Mouse (Mus musculus) bone marrow, adult 2 months (tissue): Measurements from ENCODE around the gene Vps54.

Experiments used
- CTCF ChIP-seq: fragments of 200-500 bp; IDR thresholded peaks from 2 replicates; pipeline ENCODE4 v1.5.1; 2011; ENCODE audit warnings: low read length, control low read depth; ENCODE audit not compliant: control insufficient read depth, insufficient read depth
- POLR2A ChIP-seq: fragments of 200-500 bp; IDR thresholded peaks from 2 replicates; pipeline ENCODE4 v1.6.1; 2011; ENCODE audit warnings: low read depth, mild to moderate bottlenecking, control low read depth, low read length, borderline replicate concordance; ENCODE audit not compliant: control insufficient read depth

DNA sequence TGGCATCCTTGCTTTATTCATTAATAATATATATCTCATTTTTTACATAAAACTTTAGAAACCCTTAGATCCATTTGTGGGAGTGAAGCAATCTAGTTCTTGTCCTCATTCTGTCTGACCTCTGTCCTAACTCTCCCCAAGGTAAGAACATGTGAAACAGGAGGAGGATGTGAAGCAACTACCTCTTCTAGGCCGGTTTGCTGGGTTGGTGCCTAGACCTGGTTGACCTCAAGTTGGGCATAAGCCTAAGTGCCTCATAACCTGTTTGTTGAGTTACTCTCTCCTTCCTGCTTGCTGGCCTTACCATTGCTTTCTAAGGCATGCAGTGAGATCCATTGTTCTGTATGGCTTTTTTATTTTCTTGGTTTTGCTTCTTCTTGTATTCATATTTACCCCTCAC, 11.3 kb downstream of the Vps54 start:
- TF ChIP-seq CTCF: no peak
- no peak for TF ChIP-seq POLR2A
